Mouse (Mus musculus): ENCODE results near the gene Pank3.
"Not testable (repeated sequence)": the region's sequence is repeated elsewhere in the genome, so short reads cannot be mapped to it uniquely, and the experiment has no call there.

Pank3 gene

DNA sequence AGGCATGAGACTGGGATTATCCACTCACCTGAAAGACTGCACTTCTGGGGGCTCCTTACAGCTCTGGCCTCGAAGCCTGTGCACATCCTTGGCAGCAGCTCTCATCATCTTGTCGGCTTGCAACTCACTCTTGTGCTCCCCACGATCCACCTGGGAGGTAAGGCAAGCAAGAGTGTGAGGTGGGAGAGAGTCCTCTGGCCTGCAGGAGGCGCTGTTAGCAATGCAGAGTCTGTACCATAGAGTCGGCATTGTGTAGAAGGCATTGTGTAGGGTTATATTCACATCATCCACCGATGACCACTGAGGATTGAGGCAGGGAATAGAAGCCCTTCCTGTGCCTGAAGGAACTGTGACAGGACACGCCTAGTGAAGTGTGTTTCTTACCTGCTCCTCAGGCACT lies 71.0 kb downstream of the Pank3 start:
- peak; percentile 80 for DNase-seq (ENCODE audit: low read depth, low spot score)

DNA sequence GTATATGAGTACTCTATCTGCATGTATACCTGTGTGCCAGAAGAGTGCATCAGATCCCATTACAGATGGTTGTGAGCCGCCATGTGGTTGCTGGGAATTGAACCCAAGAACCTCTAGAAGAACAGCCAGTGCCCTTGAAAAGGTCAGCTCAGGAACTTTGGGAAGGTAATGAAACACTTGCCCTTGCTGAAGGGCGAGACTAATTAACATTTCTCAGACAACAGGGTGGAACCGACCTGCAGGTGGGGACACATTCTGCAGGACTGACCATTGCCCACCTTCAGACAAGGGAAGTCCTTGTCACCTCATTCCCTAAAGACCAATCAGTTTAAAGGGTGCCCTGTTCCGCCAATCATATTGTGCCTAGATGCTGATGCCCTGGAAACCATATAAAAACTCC lies 71.5 kb downstream of the Pank3 start:
- not testable (repeated sequence) for DNase-seq (ENCODE audit: low read depth, low spot score)
